In the genomic region with DNA sequence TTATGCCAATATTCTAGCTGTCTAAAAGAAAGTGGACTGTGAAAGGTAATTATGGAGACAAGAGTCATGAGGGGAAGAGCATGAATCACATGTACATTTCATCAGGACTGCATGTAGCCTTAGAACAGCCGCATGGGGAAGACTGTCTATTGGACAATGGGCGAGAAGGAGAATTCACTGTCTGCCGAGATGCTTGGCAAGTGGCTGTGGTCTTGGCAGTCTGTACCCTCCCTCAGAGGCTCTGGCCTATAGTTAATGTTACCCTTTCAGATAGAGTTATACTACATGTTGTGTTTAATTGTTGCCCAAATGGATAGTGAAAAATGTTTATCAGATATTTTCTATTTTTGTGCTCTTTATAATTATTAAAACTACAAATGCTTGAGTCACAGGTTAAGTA, we compare ENCODE assay signal across 23 mouse cellular contexts.
DNase-seq lines count a peak whose midpoint lies in the region; ATAC-seq and TF ChIP-seq lines count a peak whose summit lies in the region.
"Had no signal": no experiment of that assay in that cellular context is flagged by ENCODE, and none has a peak within 500 bp of the region (broad histone marks: within the 10 kb centered on the region; RNA-seq: fewer than 3 reads in every experiment).

No protein-coding gene starts in this region.

- no peak overlapping the region for H3K4me2 ChIP-seq in hindbrain, postnatal 0 days (ENCODE audit: low read depth, low read length)
- H3K4me2 ChIP-seq in hindbrain, embryonic 11.5 days (replicated peaks; ENCODE audit: low read depth, low read length): no peak overlapping the region
- H3K4me2 ChIP-seq: embryonic facial prominence, embryonic 13.5 days; heart, embryonic 11.5 days; heart, embryonic 15.5 days; hindbrain, embryonic 14.5 days had no signal

- no peaks in the 10 kb centered on the region for H3K4me1 ChIP-seq in hindbrain, postnatal 0 days (ENCODE audit: insufficient read depth, low read length)
- no peaks in the 10 kb centered on the region for H3K4me1 ChIP-seq in hindbrain, embryonic 11.5 days (replicated peaks; ENCODE audit: control insufficient read depth, insufficient read depth, low read length)
- H3K4me1 ChIP-seq: embryonic facial prominence, embryonic 13.5 days; heart, embryonic 15.5 days had no signal

- TF ChIP-seq POLR2A in brain, embryonic 14.5 days (IDR thresholded peaks at IDR 0.05; ENCODE audit: borderline replicate concordance, extremely low read depth, insufficient read depth, insufficient read length, poor library complexity, severe bottlenecking): no peak

- no peaks in the 10 kb centered on the region for H3K36me3 ChIP-seq in hindbrain, postnatal 0 days (ENCODE audit: insufficient read depth, low read length)
- no peaks in the 10 kb centered on the region for H3K36me3 ChIP-seq in hindbrain, embryonic 11.5 days (ENCODE audit: control insufficient read depth, insufficient read depth, low read length)
- H3K36me3 ChIP-seq: heart, embryonic 15.5 days had no signal

- no peaks in the 10 kb centered on the region for H3K9me3 ChIP-seq in hindbrain, postnatal 0 days (ENCODE audit: low read length)
- H3K9me3 ChIP-seq in hindbrain, embryonic 11.5 days (ENCODE audit: control insufficient read depth, low read length): no peaks in the 10 kb centered on the region
- H3K9me3 ChIP-seq: embryonic facial prominence, embryonic 13.5 days; G1E; heart, embryonic 15.5 days had no signal

- 48% methylated on average over 3 of the region's 3 CpGs for WGBS in hindbrain, postnatal 0 days
- 90% methylated on average over 3 of the region's 3 CpGs for WGBS in hindbrain, embryonic 11.5 days

- H3K27ac ChIP-seq in hindbrain, postnatal 0 days: no peak overlapping the region
- no peak overlapping the region for H3K27ac ChIP-seq in hindbrain, embryonic 11.5 days (ENCODE audit: low read depth, low read length)
- H3K27ac ChIP-seq: embryonic facial prominence, embryonic 13.5 days; heart, adult 2 months; heart, embryonic 15.5 days; hindbrain, embryonic 14.5 days had no signal

- H3K9ac ChIP-seq in hindbrain, postnatal 0 days (replicated peaks; ENCODE audit: low read length): no peak overlapping the region
- no peak overlapping the region for H3K9ac ChIP-seq in hindbrain, embryonic 11.5 days (ENCODE audit: low read depth, low read length)
- H3K9ac ChIP-seq: embryonic facial prominence, embryonic 13.5 days; heart, embryonic 15.5 days; hindbrain, embryonic 14.5 days had no signal

- no peak overlapping the region for H3K4me3 ChIP-seq in hindbrain, postnatal 0 days (ENCODE audit: low read length)
- no peak overlapping the region for H3K4me3 ChIP-seq in hindbrain, embryonic 11.5 days (ENCODE audit: low read depth, low read length)
- H3K4me3 ChIP-seq: embryonic facial prominence, embryonic 13.5 days; heart, adult 2 months; heart, embryonic 15.5 days had no signal

- H3K27me3 ChIP-seq in hindbrain, postnatal 0 days (ENCODE audit: insufficient read depth, low read length): no peaks in the 10 kb centered on the region
- H3K27me3 ChIP-seq in hindbrain, embryonic 11.5 days (ENCODE audit: control insufficient read depth, insufficient read depth, low read length): no peaks in the 10 kb centered on the region
- H3K27me3 ChIP-seq: embryonic facial prominence, embryonic 13.5 days; heart, embryonic 15.5 days had no signal

- TF ChIP-seq CTCF in hindbrain, postnatal 0 days (IDR thresholded peaks at IDR 0.05; ENCODE audit: low read depth): no peak
- TF ChIP-seq CTCF in brain, embryonic 14.5 days (IDR thresholded peaks at IDR 0.05; ENCODE audit: borderline replicate concordance, extremely low read depth, insufficient read depth, insufficient read length): no peak

- 0 out of 2 replicates have a peak, but pooled peaks have one; percentile 17 for ATAC-seq in frontal cortex, adult (ENCODE audit: low TSS enrichment)
- ATAC-seq in hindbrain, postnatal 0 days: 0 out of 2 replicates have a peak, but pooled peaks have one; percentile 32
- no peak for ATAC-seq in hindbrain, embryonic 11.5 days (ENCODE audit: low FRiP score)
- ATAC-seq: inflammation-experienced regulatory T-cells, adult 6 months had no signal

- peak; percentile 44 to 65 for DNase-seq in cerebellum, postnatal 10 days
- DNase-seq in cerebellum, adult 11-12 months: no peak
- no peak for DNase-seq in frontal cortex, postnatal 25 days (ENCODE audit: low spot score in 2 of 2)
- no peak for DNase-seq in hindbrain, postnatal 0 days (ENCODE audit: low spot score)
- no peak for DNase-seq in hindbrain, embryonic 11.5 days (ENCODE audit: low spot score)
- peak; percentile 24 for DNase-seq in brain, embryonic 14.5 days (ENCODE audit: low read depth)
- DNase-seq: adrenal gland, adult 8-10 months; adrenal gland, postnatal 36 days; B cell, adult 2 months; cerebellum, adult 11 months; cerebellum, adult 9-10 months; cerebellum, postnatal 36 days; gastrocnemius, postnatal 10 days; heart, adult 2 months; heart, postnatal 14 days; kidney, adult 18-20 months had no signal

Comparison
In these comparisons a context has a peak if more than half of its experiments do, and no peak if none do; other contexts are left out.
1. DNase-seq: peak in cerebellum, postnatal 10 days (2 of 2) and brain, embryonic 14.5 days (single experiment); none in cerebellum, adult 11-12 months (single experiment), frontal cortex, postnatal 25 days (0 of 2), hindbrain, postnatal 0 days (single experiment) and hindbrain, embryonic 11.5 days (single experiment).